Mouse (Mus musculus) liver, adult 2 months (tissue): ENCODE measurements at regions not wholly inside any gene's neighbourhood (a gene's known extent, or its start where the extent isn't known, plus 50 kb on each side); places are given as distances from the start of the nearest gene placed in this dataset.

ENCODE experiments used
- DNase-seq: peaks from one replicate; pipeline ENCODE4 v3.0.0-alpha.2; 2011; ENCODE audit warnings: low read depth, low spot score; ENCODE audit errors: extremely low read depth
- H3K27ac ChIP-seq: fragments of 200-500 bp; replicated peaks from 2 replicates; pipeline ENCODE4 v1.5.1; 2012; ENCODE audit warnings: low read depth, mild to moderate bottlenecking, control low read depth, inconsistent platforms, low read length; ENCODE audit not compliant: insufficient read depth
- H3K27me3 ChIP-seq: fragments of 200-500 bp; 2 replicates; pipeline ENCODE4 v1.6.1; 2012; ENCODE audit warnings: mild to moderate bottlenecking, moderate library complexity, low read length, inconsistent platforms; ENCODE audit not compliant: control insufficient read depth, insufficient read depth
- H3K36me3 ChIP-seq: fragments of 200-500 bp; 2 replicates; pipeline ENCODE4 v1.6.1; 2012; ENCODE audit warnings: low read length, inconsistent platforms; ENCODE audit not compliant: control insufficient read depth, insufficient read depth
- H3K4me1 ChIP-seq: fragments of 200-500 bp; 2 replicates; pipeline ENCODE4 v1.6.1; 2011; ENCODE audit warnings: low read length; ENCODE audit not compliant: control insufficient read depth, insufficient read depth
- H3K4me3 ChIP-seq: fragments of 200-500 bp; 2 replicates; pipeline ENCODE4 v1.5.1; 2011; ENCODE audit warnings: low read depth, mild to moderate bottlenecking, control low read depth, low read length, moderate library complexity; ENCODE audit not compliant: insufficient read depth
- H3K79me2 ChIP-seq: fragments of 200-500 bp; 2 replicates; pipeline ENCODE4 v1.6.1; 2012; ENCODE audit warnings: inconsistent platforms, mild to moderate bottlenecking, low read length, moderate library complexity; ENCODE audit not compliant: control insufficient read depth, insufficient read depth
- H3K9ac ChIP-seq: fragments of 200-500 bp; 2 replicates; pipeline ENCODE4 v1.6.1; 2012; ENCODE audit warnings: low read depth, mild to moderate bottlenecking, control low read depth, inconsistent platforms, low read length
- CTCF ChIP-seq: fragments of 200-500 bp; IDR thresholded peaks from 2 replicates; pipeline ENCODE4 v1.5.1; 2011; ENCODE audit warnings: low read depth, low read length, control low read depth
- POLR2A ChIP-seq: fragments of 200-500 bp; IDR thresholded peaks from 2 replicates; pipeline ENCODE4 v1.6.1; 2011; ENCODE audit warnings: low read length, control low read depth; ENCODE audit not compliant: insufficient read depth; ENCODE audit errors: extremely low read depth
- WGBS: fragments of 180-500 bp; shearing (Covaris S2); methylation state at CpG from one replicate; pipeline ENCODE4 v1.1.7; 2018; 5-methylcytosine and 5-hydroxymethylcytosine counted together

DNA sequence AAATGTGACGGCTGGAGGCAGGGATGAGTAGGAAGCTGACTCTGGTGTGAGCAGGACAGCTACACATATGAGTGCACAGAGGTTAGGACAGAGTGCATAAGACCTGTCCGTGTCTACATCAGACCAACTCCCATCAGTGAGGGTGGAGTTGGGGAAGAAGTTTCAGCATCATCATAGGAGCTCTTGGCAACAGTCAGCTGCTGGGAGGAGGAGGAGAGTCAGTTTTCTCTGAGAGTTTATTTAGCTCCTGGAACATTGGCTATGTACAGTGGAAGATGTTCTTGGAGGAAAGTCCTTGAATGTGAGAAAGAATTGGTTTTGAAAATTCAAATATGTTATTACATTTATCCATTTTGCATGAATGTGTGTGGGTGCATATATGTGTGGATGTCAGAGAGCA lies 279.2 kb upstream of the Cnr1 start:
- no peaks in the 10 kb centered on the region for H3K4me1 ChIP-seq
- DNase-seq: no peak
- no peak overlapping the region for H3K9ac ChIP-seq
- no peaks in the 10 kb centered on the region for H3K36me3 ChIP-seq
- 68% methylated on average over 2 of the region's 2 CpGs for WGBS
- no peak overlapping the region for H3K27ac ChIP-seq
- H3K79me2 ChIP-seq: no peaks in the 10 kb centered on the region
- H3K27me3 ChIP-seq: no peaks in the 10 kb centered on the region
- no peak overlapping the region for H3K4me3 ChIP-seq
- TF ChIP-seq POLR2A (no peak), CTCF (no peak)

GRCm38 (mm10) chr4:33651292-33651691 lies 273.1 kb upstream of the Cnr1 start:
- Histone ChIP-seq H3K9ac (no peak overlapping the region), H3K27me3 (no peaks in the 10 kb centered on the region), H3K36me3 (no peaks in the 10 kb centered on the region), H3K79me2 (no peaks in the 10 kb centered on the region), H3K27ac (no peak overlapping the region), H3K4me1 (no peaks in the 10 kb centered on the region), H3K4me3 (no peak overlapping the region)
- no peak for TF ChIP-seq CTCF
- TF ChIP-seq POLR2A: no peak
- 77% methylated on average over 5 of the region's 5 CpGs for WGBS
- DNase-seq: no peak

- TF ChIP-seq POLR2A (no peak), CTCF (no peak)
Measured at GRCm38 (mm10) chr4:33659766-33660165, 264.6 kb upstream of the Cnr1 start.

DNA sequence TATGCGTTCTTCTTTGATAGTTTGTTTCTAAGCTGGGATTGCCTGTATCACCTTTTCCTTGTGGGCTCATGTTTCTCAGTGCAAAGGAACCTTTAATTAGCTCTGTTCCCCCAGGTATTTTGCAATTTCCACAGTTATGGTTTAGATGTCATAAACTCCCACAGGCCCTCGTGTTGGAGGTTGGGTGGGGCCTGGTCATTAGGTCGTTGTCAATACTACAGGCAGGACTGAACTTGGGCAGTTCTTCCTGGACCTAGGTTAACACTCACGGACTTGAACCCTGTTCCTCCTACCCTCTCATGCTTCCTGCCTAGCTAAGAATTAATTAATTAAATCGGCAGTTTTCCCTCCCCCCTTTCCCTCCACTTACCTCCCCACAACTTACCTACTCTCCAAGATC lies 263.8 kb upstream of the Cnr1 start:
- no peak for DNase-seq
- Histone ChIP-seq H3K4me3 (no peak overlapping the region), H3K4me1 (no peaks in the 10 kb centered on the region), H3K27me3 (no peaks in the 10 kb centered on the region), H3K9ac (no peak overlapping the region), H3K27ac (no peak overlapping the region), H3K36me3 (no peaks in the 10 kb centered on the region), H3K79me2 (no peaks in the 10 kb centered on the region)
- no peak for TF ChIP-seq CTCF
- WGBS: 67% methylated on average over 5 of the region's 5 CpGs

More at GRCm38 (mm10) chr4:33659766-33660165, 264.6 kb upstream of the Cnr1 start:
- no peak overlapping the region for H3K4me3 ChIP-seq
- no peak for DNase-seq
- no peaks in the 10 kb centered on the region for H3K79me2 ChIP-seq
- H3K9ac ChIP-seq: no peak overlapping the region
- no peak overlapping the region for H3K27ac ChIP-seq
- no peaks in the 10 kb centered on the region for H3K36me3 ChIP-seq
- H3K4me1 ChIP-seq: no peaks in the 10 kb centered on the region
- WGBS: 85% methylated on average over 14 of the region's 14 CpGs
- H3K27me3 ChIP-seq: no peaks in the 10 kb centered on the region

DNA sequence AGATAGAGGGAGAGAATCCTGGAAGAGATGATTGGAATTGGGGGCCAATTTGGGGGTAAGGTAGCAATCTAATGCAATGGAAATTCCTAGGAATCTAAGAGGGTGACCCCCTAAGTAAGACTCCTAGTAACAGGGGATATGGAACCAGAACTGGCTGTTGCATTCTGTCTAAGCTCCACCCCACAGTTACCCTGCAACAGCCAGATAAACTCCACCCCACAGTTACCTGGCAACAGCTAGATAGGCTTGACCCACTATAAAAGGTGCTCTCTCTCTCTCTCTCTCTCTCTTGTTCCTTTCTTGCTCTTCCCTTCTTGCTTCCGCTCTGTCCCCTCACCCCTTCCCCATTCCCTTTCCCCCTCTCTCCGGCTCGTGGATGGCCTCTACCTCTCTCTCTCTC lies 262.5 kb upstream of the Cnr1 start:
- Histone ChIP-seq H3K4me3 (no peak overlapping the region), H3K9ac (no peak overlapping the region), H3K79me2 (no peaks in the 10 kb centered on the region), H3K27ac (no peak overlapping the region), H3K27me3 (no peaks in the 10 kb centered on the region), H3K36me3 (no peaks in the 10 kb centered on the region), H3K4me1 (no peaks in the 10 kb centered on the region)
- no peak for DNase-seq
- 84% methylated on average over 3 of the region's 3 CpGs for WGBS
- TF ChIP-seq POLR2A: no peak
- no peak for TF ChIP-seq CTCF

DNA sequence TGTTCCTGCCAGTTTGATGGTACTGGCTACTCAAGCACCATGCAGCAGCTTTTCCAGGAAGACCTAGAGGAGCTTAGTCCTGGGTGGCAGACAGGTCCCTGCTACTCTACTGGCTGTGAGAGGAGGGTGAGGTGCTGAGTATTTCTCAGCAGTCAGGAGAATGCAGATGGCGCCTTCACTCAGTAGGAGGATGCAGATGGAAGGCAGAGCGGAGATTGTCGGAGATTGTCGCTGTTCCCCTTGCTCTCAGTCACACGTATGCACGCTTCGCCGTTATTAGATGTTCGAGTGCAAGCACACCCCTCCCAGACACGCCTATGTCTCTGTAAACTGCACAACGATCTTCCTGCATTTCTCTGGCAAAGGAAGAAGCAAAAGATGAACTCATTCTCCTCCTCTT lies 261.4 kb upstream of the Cnr1 start:
- no peak overlapping the region for H3K4me3 ChIP-seq
- no peak overlapping the region for H3K27ac ChIP-seq

More for the DNA sequence above, 261.4 kb upstream of the Cnr1 start:
- Histone ChIP-seq H3K36me3 (no peaks in the 10 kb centered on the region), H3K4me1 (no peaks in the 10 kb centered on the region), H3K27me3 (no peaks in the 10 kb centered on the region), H3K9ac (no peak overlapping the region), H3K79me2 (no peaks in the 10 kb centered on the region)
- WGBS: 78% methylated on average over 11 of the region's 11 CpGs
- no peak for DNase-seq
- no peak for TF ChIP-seq POLR2A
- no peak for TF ChIP-seq CTCF
